Mouse (Mus musculus) cerebellum, adult 11-12 months (tissue): Measurements from ENCODE around the gene Gm19345.

Experiments used
- DNase-seq: peaks from one replicate; pipeline ENCODE4 v3.0.0; 2022

Gene Gm19345

GRCm38 (mm10) chr7:19875948-19876682 is 24.3 kb downstream of the Gm19345 start:
- no peak for DNase-seq

- no peak for DNase-seq
These were observed 25.1 kb downstream of the Gm19345 start for GRCm38 (mm10) chr7:19876781-19877425.

GRCm38 (mm10) chr7:19880754-19881153 is 29.0 kb downstream of the Gm19345 start:
- DNase-seq: no peak

- no peak for DNase-seq
These were observed 36.0 kb downstream of the Gm19345 start, which contains the start of gene Ceacam19 for GRCm38 (mm10) chr7:19887849-19888248. Gene Ceacam19 (minus strand): TSS chr7:19887965.

- DNase-seq: no peak
These were observed 38.1 kb downstream of the Gm19345 start for GRCm38 (mm10) chr7:19889881-19890280.
